Mouse (Mus musculus) lung, embryonic 14.5 days (tissue): ENCODE measurements at regions not wholly inside any gene's neighbourhood (a gene's known extent, or its start where the extent isn't known, plus 50 kb on each side); places are given as distances from the start of the nearest gene placed in this dataset.

Source experiments
- ATAC-seq: fragments of 200-750 bp; cut with Nextera tagmentation; 2 replicates; pipeline ENCODE4 v1.8.0; 2017; ENCODE audit warnings: mild to moderate bottlenecking, moderate TSS enrichment, moderate library complexity; ENCODE audit not compliant: insufficient read depth
- DNase-seq: peaks from one replicate; pipeline ENCODE4 v3.0.0-alpha.2; 2015
- H3K27ac ChIP-seq: fragments of 300-500 bp; sonication (generic); 2 replicates; pipeline ENCODE4 v1.5.1; 2014; ENCODE audit warnings: low read depth, mild to moderate bottlenecking, moderate library complexity
- H3K27me3 ChIP-seq: fragments of 300-500 bp; sonication (generic); 2 replicates; pipeline ENCODE4 v1.6.1; 2014; ENCODE audit warnings: low read length, control low read depth; ENCODE audit not compliant: insufficient read depth
- H3K36me3 ChIP-seq: fragments of 300-500 bp; sonication (generic); 2 replicates; pipeline ENCODE4 v1.6.1; 2014; ENCODE audit warnings: control low read depth; ENCODE audit not compliant: insufficient read depth
- H3K4me1 ChIP-seq: fragments of 300-500 bp; sonication (generic); 2 replicates; pipeline ENCODE4 v1.6.1; 2014; ENCODE audit warnings: antibody characterized with exemption, control low read depth; ENCODE audit not compliant: insufficient read depth
- H3K4me2 ChIP-seq: fragments of 300-500 bp; sonication (generic); 2 replicates; pipeline ENCODE4 v1.6.1; 2014; ENCODE audit warnings: mild to moderate bottlenecking
- H3K4me3 ChIP-seq: fragments of 300-500 bp; sonication (generic); 2 replicates; pipeline ENCODE4 v1.5.1; 2014; ENCODE audit warnings: low read depth, low read length
- H3K9ac ChIP-seq: fragments of 300-500 bp; sonication (generic); 2 replicates; pipeline ENCODE4 v1.6.1; 2014
- H3K9me3 ChIP-seq: fragments of 300-500 bp; sonication (generic); 2 replicates; pipeline ENCODE4 v1.6.1; 2016; ENCODE audit warnings: low read depth, low read length, control low read depth
- CTCF ChIP-seq: IDR thresholded peaks from 2 replicates; pipeline ENCODE4 v1.5.1; 2016; ENCODE audit warnings: antibody characterized with exemption, low read depth
- WGBS: fragments of 180-500 bp; shearing (Covaris S2); extraction: QIAGEN DNeasy Blood & Tissue Kit; methylation state at CpG from one replicate; pipeline ENCODE4 v1.1.7; 2014; 5-methylcytosine and 5-hydroxymethylcytosine counted together

DNA sequence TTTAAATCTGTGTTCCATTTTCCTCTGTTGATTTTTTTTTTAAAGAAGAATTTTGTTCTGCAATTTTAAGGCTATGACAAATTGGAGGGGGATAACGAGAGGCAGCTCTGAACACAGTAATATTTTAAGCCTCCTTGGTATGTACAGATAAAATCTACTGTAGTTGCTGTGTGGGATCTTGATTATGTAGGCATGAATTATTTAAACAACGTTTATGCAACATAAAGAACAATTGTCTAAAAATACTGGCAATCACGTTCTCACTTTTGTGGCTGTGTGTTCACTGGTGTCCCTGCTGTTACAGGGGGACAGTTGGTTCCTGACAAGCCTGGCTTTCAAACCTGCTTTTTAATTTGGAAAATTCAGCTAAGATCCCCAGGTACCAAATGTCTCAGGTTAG, 79.3 kb downstream of the Aldh8a1 start:
- H3K9me3 ChIP-seq, result no peaks in the 10 kb centered on the region; the same call in 1 of the 2 replicates
- 43% methylated on average over 3 of the region's 3 CpGs for WGBS
- H3K4me2 ChIP-seq, result no peak overlapping the region
- no peak overlapping the region for H3K27ac ChIP-seq
- ATAC-seq (no peak), DNase-seq (no peak)
- no peaks in the 10 kb centered on the region for H3K36me3 ChIP-seq
- no peak overlapping the region for H3K9ac ChIP-seq
- TF ChIP-seq CTCF, result no peak
- no peaks in the 10 kb centered on the region for H3K27me3 ChIP-seq
- no peak overlapping the region for H3K4me3 ChIP-seq
- no peaks in the 10 kb centered on the region for H3K4me1 ChIP-seq

DNA sequence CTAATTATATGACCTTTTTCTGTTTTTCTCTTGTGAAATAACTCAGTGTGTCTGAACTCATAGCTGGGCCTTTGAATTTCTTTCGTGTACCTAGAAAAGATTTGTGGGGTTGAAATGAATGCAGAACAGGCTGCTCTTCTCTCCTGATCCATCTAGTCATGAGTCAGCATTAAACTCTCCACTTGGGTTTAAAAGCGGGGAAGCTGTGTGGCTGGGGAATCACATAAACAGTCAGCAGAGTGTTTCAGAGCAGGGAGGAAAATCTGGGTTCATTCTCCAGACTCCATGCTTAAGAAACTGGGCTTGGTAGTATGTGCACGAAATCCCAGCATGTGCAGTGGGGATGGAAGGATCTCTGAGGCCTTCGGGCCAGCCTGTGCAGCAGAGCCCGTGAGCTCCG, 79.9 kb downstream of the Aldh8a1 start:
- Histone ChIP-seq H3K4me3 (no peak overlapping the region), H3K27ac (no peak overlapping the region), H3K27me3 (no peaks in the 10 kb centered on the region), H3K4me1 (no peaks in the 10 kb centered on the region), H3K4me2 (no peak overlapping the region), H3K9ac (no peak overlapping the region), H3K9me3 (no peaks in the 10 kb centered on the region), H3K36me3 (no peaks in the 10 kb centered on the region)
- no peak for TF ChIP-seq CTCF
- DNase-seq, result no peak
- 65% methylated on average over 6 of the region's 6 CpGs for WGBS
- no peak for ATAC-seq

DNA sequence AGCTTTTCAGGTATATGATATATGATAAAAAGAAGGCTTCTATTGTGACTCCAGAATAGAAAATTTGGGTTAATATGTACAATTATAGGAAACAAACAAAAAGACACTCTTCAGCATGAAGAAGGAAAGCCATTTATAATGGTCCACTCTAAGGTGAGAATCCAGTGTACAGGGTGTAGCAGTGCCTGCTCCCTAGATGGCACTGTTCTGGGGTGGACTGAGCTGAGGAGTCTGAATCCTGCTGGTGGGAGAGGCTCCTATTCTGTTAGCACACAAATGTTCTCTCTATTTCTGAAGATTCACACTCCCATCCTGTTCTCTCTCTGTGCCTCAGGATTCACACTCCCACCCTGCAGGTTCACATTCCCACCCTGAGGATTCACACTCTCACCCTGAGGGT, 81.5 kb downstream of the Aldh8a1 start:
- H3K4me3 ChIP-seq, result no peak overlapping the region
- no peaks in the 10 kb centered on the region for H3K36me3 ChIP-seq
- ATAC-seq (no peak), DNase-seq (no peak)
- 0 out of 2 replicates have a peak, but pooled peaks have one; percentile 21 for TF ChIP-seq CTCF
- H3K9me3 ChIP-seq, result no peaks in the 10 kb centered on the region
- H3K9ac ChIP-seq, result no peak overlapping the region
- H3K4me2 ChIP-seq, result no peak overlapping the region
- no peaks in the 10 kb centered on the region for H3K27me3 ChIP-seq
- no peaks in the 10 kb centered on the region for H3K4me1 ChIP-seq
- H3K27ac ChIP-seq, result no peak overlapping the region

DNA sequence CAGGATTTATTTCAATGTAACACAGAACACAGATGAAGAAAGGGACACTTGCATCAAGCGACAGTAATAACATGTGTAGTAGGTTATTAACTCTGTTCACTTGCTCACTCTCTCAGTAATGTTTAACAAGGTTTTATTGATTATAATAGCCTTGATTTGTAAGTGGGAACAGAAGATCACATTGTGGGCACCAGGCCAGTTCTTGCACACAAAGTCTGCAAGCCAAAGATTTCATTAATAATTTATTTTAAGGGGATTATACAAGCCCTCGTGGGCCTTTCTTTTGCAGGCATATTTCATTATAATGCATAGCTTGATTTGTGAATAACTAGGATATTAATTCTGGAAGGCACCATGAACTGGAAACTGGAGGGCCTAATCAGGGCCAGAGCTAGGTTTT, 83.0 kb downstream of the Aldh8a1 start:
- H3K4me1 ChIP-seq, result no peaks in the 10 kb centered on the region
- H3K27ac ChIP-seq, result no peak overlapping the region
- H3K27me3 ChIP-seq, result no peaks in the 10 kb centered on the region
- WGBS, result 64% methylated on average over 2 of the region's 2 CpGs
- no peak for ATAC-seq
- no peak for TF ChIP-seq CTCF
- no peaks in the 10 kb centered on the region for H3K36me3 ChIP-seq
- no peak overlapping the region for H3K4me3 ChIP-seq
- no peak for DNase-seq
- H3K9ac ChIP-seq, result no peak overlapping the region
- no peaks in the 10 kb centered on the region for H3K9me3 ChIP-seq
- no peak overlapping the region for H3K4me2 ChIP-seq

DNA sequence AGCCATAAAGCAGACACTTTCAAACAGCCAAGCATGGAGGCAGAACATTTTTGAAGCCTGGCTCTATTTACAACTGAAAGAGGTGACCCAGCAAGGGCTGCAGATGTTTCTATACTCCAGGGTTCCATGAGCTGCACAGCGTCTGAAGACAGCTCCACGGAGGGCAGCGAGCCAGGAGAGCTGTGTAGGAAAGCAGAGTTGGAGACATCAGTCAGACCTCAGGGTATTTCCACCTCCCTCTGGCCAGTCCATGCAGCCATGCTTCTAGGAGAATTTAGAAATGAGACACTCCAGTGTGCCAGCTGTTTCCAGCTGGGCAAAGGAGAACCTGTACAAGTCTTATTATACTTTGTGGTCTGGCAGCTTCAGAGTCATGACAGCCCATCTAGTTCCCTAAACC, 85.8 kb downstream of the Aldh8a1 start:
- peak; percentile 71 for DNase-seq
- no peaks in the 10 kb centered on the region for H3K9me3 ChIP-seq
- TF ChIP-seq CTCF, result no peak

DNA sequence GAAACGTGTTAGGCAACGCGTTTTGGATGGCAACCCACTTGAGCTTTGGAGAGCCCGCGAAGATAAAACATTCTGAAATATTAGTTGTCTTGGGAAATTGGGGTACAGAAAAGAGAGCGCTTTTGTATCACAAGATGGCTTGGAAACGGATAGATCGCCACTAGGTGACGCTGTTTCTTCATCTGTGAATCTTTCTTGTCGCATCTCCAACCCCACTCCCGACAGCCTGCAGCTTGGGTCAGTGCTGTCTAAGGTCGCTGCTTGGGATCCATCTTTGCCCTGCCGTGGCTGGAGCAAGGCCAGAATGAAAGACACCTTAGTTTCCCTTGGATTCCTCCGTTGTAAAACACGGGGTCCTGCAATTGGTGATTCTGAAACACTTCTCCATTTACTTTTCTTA, 88.3 kb downstream of the Aldh8a1 start:
- H3K4me3 ChIP-seq, result no peak overlapping the region
- H3K9me3 ChIP-seq, result no peaks in the 10 kb centered on the region
- ATAC-seq (peak; percentile 76), DNase-seq (peak; percentile 97)
- no peak overlapping the region for H3K27ac ChIP-seq
- WGBS, result 2% methylated on average over 15 of the region's 15 CpGs
- no peaks in the 10 kb centered on the region for H3K36me3 ChIP-seq
- H3K9ac ChIP-seq, result no peak overlapping the region
- no peaks in the 10 kb centered on the region for H3K4me1 ChIP-seq
- H3K27me3 ChIP-seq, result no peaks in the 10 kb centered on the region
- TF ChIP-seq CTCF, result peak; percentile 93
- peak overlapping the region; percentile 50 for H3K4me2 ChIP-seq

More for the DNA sequence above, 85.8 kb downstream of the Aldh8a1 start:
- no peaks in the 10 kb centered on the region for H3K27me3 ChIP-seq
- 50% methylated on average over 3 of the region's 3 CpGs for WGBS
- no peak overlapping the region for H3K4me2 ChIP-seq
- no peaks in the 10 kb centered on the region for H3K4me1 ChIP-seq
- no peak overlapping the region for H3K4me3 ChIP-seq
- no peak overlapping the region for H3K27ac ChIP-seq
- peak; percentile 73 for ATAC-seq
- H3K36me3 ChIP-seq, result no peaks in the 10 kb centered on the region
- H3K9ac ChIP-seq, result no peak overlapping the region

DNA sequence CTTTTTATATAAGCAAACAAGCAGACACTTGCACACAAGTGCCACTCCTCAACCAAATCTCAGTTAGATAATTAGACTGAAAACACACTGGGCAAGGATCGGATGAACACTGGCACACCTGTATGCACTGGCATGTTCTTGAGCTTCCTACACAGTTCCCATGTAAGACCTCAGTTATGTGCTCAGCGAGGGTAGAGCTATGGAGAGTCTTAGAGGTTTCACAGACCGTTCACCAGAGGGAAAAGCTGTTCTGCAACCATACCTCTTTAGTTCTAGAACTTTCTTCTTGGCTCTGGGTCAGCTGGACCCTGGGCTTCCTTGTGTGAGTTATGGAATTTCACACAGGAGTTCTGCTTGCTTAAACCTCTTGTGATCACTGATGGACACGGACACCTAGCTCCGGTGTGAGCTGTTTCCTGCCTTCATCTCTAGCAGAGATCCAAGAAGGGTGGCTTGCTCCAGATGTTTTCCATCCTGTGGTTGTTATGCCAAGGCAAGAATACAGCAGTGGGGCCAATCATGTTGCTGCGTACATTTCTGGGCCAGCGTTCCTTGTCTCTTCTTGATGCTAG, 88.8 kb downstream of the Aldh8a1 start:
- Histone ChIP-seq H3K9ac (no peak overlapping the region), H3K9me3 (no peaks in the 10 kb centered on the region), H3K27ac (no peak overlapping the region), H3K27me3 (no peaks in the 10 kb centered on the region), H3K4me2 (peak overlapping the region; percentile 50; the same call in 1 of the 2 replicates), H3K4me3 (no peak overlapping the region), H3K4me1 (no peaks in the 10 kb centered on the region), H3K36me3 (no peaks in the 10 kb centered on the region)
- 45% methylated on average over 7 of the region's 7 CpGs for WGBS
- TF ChIP-seq CTCF, result no peak
- no peak for DNase-seq
- ATAC-seq, result peak; percentile 31; the same call in 1 of the 2 replicates
